Mouse (Mus musculus) cerebellum, adult 2 months (tissue): Measurements from ENCODE around the gene Cep295. TPM values are rescaled to one million over a fixed set of nuclear protein-coding genes. Genes with fewer than 3 reads are reported as not detected.

Experiments used
- DNase-seq, 2 experiments: peaks; one replicate each; pipeline ENCODE4 v3.0.0; 2021
- H3K27ac ChIP-seq: fragments of 200-500 bp; 2 replicates; pipeline ENCODE4 v1.5.1; 2012; ENCODE audit warnings: low read length, control low read depth, inconsistent platforms; ENCODE audit not compliant: insufficient read depth
- H3K27me3 ChIP-seq: fragments of 200-500 bp; 2 replicates; pipeline ENCODE4 v1.6.1; 2012; ENCODE audit warnings: inconsistent platforms, mild to moderate bottlenecking, low read length, moderate library complexity; ENCODE audit not compliant: control insufficient read depth, insufficient read depth
- H3K4me1 ChIP-seq: fragments of 200-500 bp; 2 replicates; pipeline ENCODE4 v1.6.1; 2011; ENCODE audit warnings: low read length; ENCODE audit not compliant: control insufficient read depth, insufficient read depth
- H3K4me3 ChIP-seq: fragments of 200-500 bp; replicated peaks from 2 replicates; pipeline ENCODE3; 2011; ENCODE audit warnings: mild to moderate bottlenecking, low read depth, low read length, control low read depth; ENCODE audit not compliant: insufficient read depth
- CTCF ChIP-seq: fragments of 200-500 bp; IDR thresholded peaks from 2 replicates; pipeline ENCODE4 v1.5.1; 2011; ENCODE audit warnings: low read depth, mild to moderate bottlenecking, control low read depth, low read length, moderate library complexity, borderline replicate concordance; ENCODE audit not compliant: insufficient read depth
- POLR2A ChIP-seq: fragments of 200-500 bp; IDR thresholded peaks from 2 replicates; pipeline ENCODE4 v1.6.1; 2011; ENCODE audit warnings: low read length, control low read depth, borderline replicate concordance; ENCODE audit not compliant: insufficient read depth
- WGBS: fragments of 180-500 bp; shearing (Covaris S2); methylation state at CpG from one replicate; pipeline ENCODE4 v1.1.7; 2018; 5-methylcytosine and 5-hydroxymethylcytosine counted together
- polyA plus RNA-seq: library from polyadenylated mRNA; depleted of rRNA; stranded (reverse); fragments of >200 nt; gene quantifications from 2 replicates; pipeline ENCODE4 v1.2.3, GENCODE M21; 2012; rRNA removed

Gene Cep295
- polyA plus RNA-seq, 1 experiment = 20.0 TPM

GRCm38 (mm10) chr9:15285443-15285842 is 72.1 kb downstream of the Cep295 start:
- WGBS = 71% methylated on average over 3 of the region's 3 CpGs
- Histone ChIP-seq H3K4me1 (peaks cover 3% of the 10 kb centered on the region; the same call in 1 of the 2 replicates), H3K27ac (no peak overlapping the region), H3K27me3 (no peaks in the 10 kb centered on the region), H3K4me3 (no peak overlapping the region)
- no peak for DNase-seq
- TF ChIP-seq POLR2A = no peak
- peak; percentile 10; the same call in 1 of the 2 replicates for TF ChIP-seq CTCF

GRCm38 (mm10) chr9:15280491-15280879 is 77.1 kb downstream of the Cep295 start:
- TF ChIP-seq CTCF = no peak
- TF ChIP-seq POLR2A = no peak
- no peaks in the 10 kb centered on the region for H3K27me3 ChIP-seq
- H3K27ac ChIP-seq = no peak overlapping the region
- peaks cover 6% of the 10 kb centered on the region; the same call in 1 of the 2 replicates for H3K4me1 ChIP-seq
- WGBS = 41% methylated on average over 5 of the region's 5 CpGs
- peak in 1 of 2 experiments; percentile 19 for DNase-seq
- H3K4me3 ChIP-seq = peak overlapping the region; percentile 90

- DNase-seq = peak; percentile 95
- H3K27ac ChIP-seq = peak within 1 kb of the TSS; percentile 70
- H3K4me3 ChIP-seq = peak within 1 kb of the TSS; percentile 90
- WGBS = under 1% methylated on average over 57 of the region's 57 CpGs
- no peak for TF ChIP-seq CTCF
- TF ChIP-seq POLR2A = peak; percentile 88; the same call in 1 of the 2 replicates
- H3K4me1 ChIP-seq = peaks cover 6% of the 10 kb centered on the region; the same call in 1 of the 2 replicates
- H3K27me3 ChIP-seq = no peaks in the 10 kb centered on the region
Measured at GRCm38 (mm10) chr9:15279649-15280490, 77.7 kb downstream of the Cep295 start, which contains the start of gene Med17. TSS of gene Med17 (minus strand) at chr9:15279931.

- H3K27me3 ChIP-seq = no peaks in the 10 kb centered on the region
- H3K27ac ChIP-seq = peak overlapping the region; percentile 70
- no peak for TF ChIP-seq CTCF
- no peak for TF ChIP-seq POLR2A
- no peak for DNase-seq
- peaks cover 6% of the 10 kb centered on the region; the same call in 1 of the 2 replicates for H3K4me1 ChIP-seq
- peak overlapping the region; percentile 90 for H3K4me3 ChIP-seq
- 8% methylated on average over 18 of the region's 19 CpGs for WGBS
Measured at GRCm38 (mm10) chr9:15279139-15279648, 78.4 kb downstream of the Cep295 start.

- TF ChIP-seq POLR2A (no peak), CTCF (no peak)
- 95% methylated on average over 3 of the region's 3 CpGs for WGBS
Measured at GRCm38 (mm10) chr9:15278343-15278742, 79.2 kb downstream of the Cep295 start.

GRCm38 (mm10) chr9:15276855-15277254 is 80.7 kb downstream of the Cep295 start:
- 97% methylated on average over 4 of the region's 4 CpGs for WGBS
- DNase-seq = no peak
- TF ChIP-seq CTCF = no peak
- no peak for TF ChIP-seq POLR2A

More at GRCm38 (mm10) chr9:15278343-15278742, 79.2 kb downstream of the Cep295 start:
- H3K4me1 ChIP-seq = peaks cover 6% of the 10 kb centered on the region; the same call in 1 of the 2 replicates
- H3K4me3 ChIP-seq = no peak overlapping the region
- no peak for DNase-seq
- no peaks in the 10 kb centered on the region for H3K27me3 ChIP-seq
- H3K27ac ChIP-seq = no peak overlapping the region

GRCm38 (mm10) chr9:15273981-15274380 is 83.6 kb downstream of the Cep295 start:
- Histone ChIP-seq H3K4me3 (no peak overlapping the region), H3K27ac (no peak overlapping the region), H3K4me1 (peaks cover 2% of the 10 kb centered on the region; the same call in 1 of the 2 replicates), H3K27me3 (no peaks in the 10 kb centered on the region)
- TF ChIP-seq POLR2A (no peak), CTCF (no peak)
- 96% methylated on average over 2 of the region's 2 CpGs for WGBS
- no peak for DNase-seq

More at GRCm38 (mm10) chr9:15276855-15277254, 80.7 kb downstream of the Cep295 start:
- Histone ChIP-seq H3K27me3 (no peaks in the 10 kb centered on the region), H3K4me3 (no peak overlapping the region), H3K27ac (no peak overlapping the region), H3K4me1 (peaks cover 6% of the 10 kb centered on the region; the same call in 1 of the 2 replicates)

Other genes starting within 250 kb of the Cep295 start
- not detected in 2 replicates for gene Hephl1, start 245.7 kb downstream of the Cep295 start, polyA plus RNA-seq
- gene Vstm5, start 118.7 kb downstream of the Cep295 start, polyA plus RNA-seq = 9.8 and 12.7 TPM in 2 replicates
- 38.4 and 40.7 TPM in 2 replicates for gene Med17, start 77.9 kb downstream of the Cep295 start, polyA plus RNA-seq
- gene Taf1d, start 51.6 kb downstream of the Cep295 start, polyA plus RNA-seq = 34.9 and 35.7 TPM in 2 replicates
- gene 4931406C07Rik, start 51.3 kb downstream of the Cep295 start, polyA plus RNA-seq = 18.4 and 20.5 TPM in 2 replicates
- gene Smco4, start 135.6 kb upstream of the Cep295 start, polyA plus RNA-seq = 4.6 and 5.8 TPM in 2 replicates